Mouse (Mus musculus) limb, embryonic 12.5 days (tissue): ENCODE data around the gene Ano3. TPM values are rescaled to one million over a fixed set of nuclear protein-coding genes. Genes with fewer than 3 reads are reported as not detected.

Experiments
- ATAC-seq: fragments of 200-750 bp; cut with Nextera tagmentation; 2 replicates; pipeline ENCODE4 v1.8.0; 2017; ENCODE audit warnings: low read depth, moderate TSS enrichment; ENCODE audit not compliant: insufficient number of reproducible peaks, insufficient read depth, low FRiP score, low TSS enrichment
- H3K27ac ChIP-seq: fragments of 300-500 bp; sonication (generic); 2 replicates; pipeline ENCODE4 v1.5.1; 2016; ENCODE audit warnings: mild to moderate bottlenecking, moderate library complexity
- H3K27me3 ChIP-seq: fragments of 300-500 bp; sonication (generic); 2 replicates; pipeline ENCODE4 v1.6.1; 2016; ENCODE audit warnings: mild to moderate bottlenecking, moderate library complexity
- H3K36me3 ChIP-seq: fragments of 300-500 bp; sonication (generic); 2 replicates; pipeline ENCODE4 v1.6.1; 2016; ENCODE audit warnings: mild to moderate bottlenecking, moderate library complexity
- H3K4me1 ChIP-seq: fragments of 300-500 bp; sonication (generic); replicated peaks from 2 replicates; pipeline ENCODE4 v1.6.1; 2016
- H3K4me2 ChIP-seq: fragments of 300-500 bp; sonication (generic); 2 replicates; pipeline ENCODE4 v1.6.1; 2016; ENCODE audit warnings: mild to moderate bottlenecking, moderate library complexity
- H3K4me3 ChIP-seq: fragments of 300-500 bp; sonication (generic); replicated peaks from 2 replicates; pipeline ENCODE4 v1.5.1; 2016; ENCODE audit warnings: mild to moderate bottlenecking
- H3K9ac ChIP-seq: fragments of 300-500 bp; sonication (generic); replicated peaks from 2 replicates; pipeline ENCODE4 v1.6.1; 2016; ENCODE audit warnings: mild to moderate bottlenecking, moderate library complexity
- H3K9me3 ChIP-seq: fragments of 300-500 bp; sonication (generic); 2 replicates; pipeline ENCODE4 v1.6.1; 2016; ENCODE audit warnings: mild to moderate bottlenecking, moderate library complexity
- WGBS: fragments of 180-500 bp; shearing (Covaris S2); methylation state at CpG from one replicate; pipeline ENCODE4 v1.1.7; 2016; 5-methylcytosine and 5-hydroxymethylcytosine counted together
- polyA plus RNA-seq: library from polyadenylated mRNA; unstranded; fragments of >200 nt; fragmentation: Nextera tagmentation; extraction: Ambion mirVana; gene quantifications from 2 replicates; pipeline ENCODE4 v1.2.1, GENCODE M21; 2016

The Ano3 gene
- polyA plus RNA-seq, 1 experiment from 2014 or later = 0.21 TPM

DNA sequence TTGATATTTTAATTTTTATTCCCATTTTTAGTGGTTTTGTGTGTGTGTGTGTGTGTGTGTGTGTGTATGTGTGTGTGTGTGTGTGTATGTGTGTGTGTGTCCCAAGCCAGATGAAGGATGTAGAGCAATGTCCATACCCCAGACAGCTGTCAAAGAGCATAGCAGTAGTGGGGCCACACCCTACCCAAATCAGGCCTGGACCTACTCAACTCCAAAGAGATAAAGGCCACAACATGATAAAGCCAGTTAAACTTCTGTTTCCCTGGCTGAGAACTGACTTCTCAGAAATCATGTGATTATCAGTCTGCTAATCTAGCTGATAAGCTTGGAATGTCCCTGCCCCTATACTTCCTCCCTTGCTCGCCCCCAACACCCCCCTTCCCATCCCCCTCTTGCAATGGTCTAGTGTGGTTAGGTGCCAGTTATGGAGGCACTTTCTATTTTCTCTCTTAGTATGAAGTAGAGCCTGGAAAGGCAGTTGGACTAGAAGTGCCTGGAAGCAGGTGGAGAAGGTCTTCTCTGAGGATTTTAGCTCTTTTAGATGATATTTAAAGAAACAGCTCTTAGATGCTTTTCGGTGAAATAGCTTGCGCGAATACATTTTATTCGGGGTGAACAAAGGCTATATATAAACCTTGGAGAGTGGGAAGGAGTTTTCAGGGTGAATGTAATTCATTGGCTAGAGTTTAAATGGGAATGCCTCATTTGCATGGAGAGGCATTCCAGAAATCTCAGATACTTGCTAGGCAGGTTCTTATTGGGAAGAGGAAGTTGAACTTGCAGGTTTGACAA lies 144.2 kb downstream of the Ano3 start:
- H3K9me3 ChIP-seq = no peaks in the 10 kb centered on the region
- no peak overlapping the region for H3K9ac ChIP-seq
- H3K4me1 ChIP-seq = no peaks in the 10 kb centered on the region
- ATAC-seq = no peak
- 93% methylated on average over 5 of the region's 5 CpGs for WGBS
- no peaks in the 10 kb centered on the region for H3K27me3 ChIP-seq
- H3K36me3 ChIP-seq = no peaks in the 10 kb centered on the region
- no peak overlapping the region for H3K4me2 ChIP-seq
- H3K27ac ChIP-seq = no peak overlapping the region
- H3K4me3 ChIP-seq = no peak overlapping the region

DNA sequence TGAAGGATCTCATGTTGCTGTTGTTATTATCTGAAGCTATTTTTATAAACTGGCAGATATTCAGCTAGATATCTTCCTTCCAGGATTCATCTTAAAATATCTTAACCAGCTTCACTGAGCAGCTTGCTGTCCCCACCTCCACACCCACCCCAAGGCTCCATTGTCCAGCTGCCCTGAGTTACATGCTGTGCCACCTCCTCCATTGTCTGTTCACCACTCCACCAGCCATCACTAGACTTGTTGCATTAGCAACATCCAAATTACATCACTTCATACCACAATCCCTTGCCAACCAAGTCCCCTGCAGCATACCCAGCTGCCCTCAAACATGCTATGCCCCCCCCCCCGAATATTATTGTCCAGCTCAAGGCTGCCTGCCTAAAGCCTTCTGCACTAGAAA lies 154.8 kb downstream of the Ano3 start:
- no peaks in the 10 kb centered on the region for H3K36me3 ChIP-seq
- ATAC-seq = no peak
- no peak overlapping the region for H3K9ac ChIP-seq
- no peak overlapping the region for H3K4me3 ChIP-seq
- no peaks in the 10 kb centered on the region for H3K9me3 ChIP-seq
- H3K4me2 ChIP-seq = no peak overlapping the region
- 59% methylated on average over 1 of the region's 1 CpGs for WGBS
- no peaks in the 10 kb centered on the region for H3K4me1 ChIP-seq
- no peak overlapping the region for H3K27ac ChIP-seq
- H3K27me3 ChIP-seq = no peaks in the 10 kb centered on the region

DNA sequence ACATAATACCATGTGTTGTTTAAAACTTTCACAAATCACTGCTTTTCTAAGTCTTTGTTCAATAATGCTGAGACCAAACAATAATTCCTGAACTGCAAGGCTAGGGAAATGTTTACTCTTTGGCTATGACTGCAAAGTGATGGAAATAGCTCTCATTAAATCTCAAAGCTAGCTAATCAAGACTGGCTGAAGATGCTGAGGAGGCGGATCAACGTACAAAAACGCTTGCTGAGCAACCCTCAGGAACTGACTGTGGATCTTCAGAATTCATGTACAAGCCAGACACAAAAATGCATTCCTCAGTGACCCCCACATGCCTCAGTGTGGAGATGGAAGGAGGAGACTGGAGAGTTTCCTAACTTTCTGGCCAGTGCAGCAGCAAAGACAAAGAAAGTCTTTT lies 155.3 kb downstream of the Ano3 start:
- no peak overlapping the region for H3K4me2 ChIP-seq
- H3K9ac ChIP-seq = no peak overlapping the region
- H3K27me3 ChIP-seq = no peaks in the 10 kb centered on the region
- WGBS = 84% methylated on average over 3 of the region's 3 CpGs
- H3K36me3 ChIP-seq = no peaks in the 10 kb centered on the region
- no peak overlapping the region for H3K27ac ChIP-seq
- H3K4me1 ChIP-seq = no peaks in the 10 kb centered on the region
- no peaks in the 10 kb centered on the region for H3K9me3 ChIP-seq
- no peak for ATAC-seq
- H3K4me3 ChIP-seq = no peak overlapping the region

DNA sequence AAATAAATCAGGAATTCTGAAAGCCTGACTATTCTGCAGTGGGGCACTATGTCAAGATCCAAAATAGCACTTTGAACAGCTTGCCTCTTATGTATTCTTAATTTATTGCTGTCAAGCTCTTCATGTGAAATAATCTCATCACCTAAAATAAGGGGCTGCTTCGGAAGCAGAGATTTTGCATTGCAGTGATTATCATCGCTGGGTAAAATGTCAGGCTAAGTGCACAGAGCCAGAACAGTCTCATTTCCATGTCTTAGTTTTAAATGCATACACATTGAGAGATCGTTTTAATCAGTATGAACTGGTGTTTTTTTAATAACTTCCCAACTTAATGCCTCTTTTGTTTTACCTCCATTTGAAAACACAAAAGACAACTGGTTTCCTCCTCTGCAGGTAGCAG lies 163.3 kb downstream of the Ano3 start:
- no peak for ATAC-seq
- H3K4me3 ChIP-seq = no peak overlapping the region
- no peaks in the 10 kb centered on the region for H3K9me3 ChIP-seq
- H3K27ac ChIP-seq = no peak overlapping the region
- no peaks in the 10 kb centered on the region for H3K27me3 ChIP-seq
- H3K9ac ChIP-seq = no peak overlapping the region
- H3K4me2 ChIP-seq = no peak overlapping the region
- no peaks in the 10 kb centered on the region for H3K4me1 ChIP-seq
- 82% methylated on average over 3 of the region's 3 CpGs for WGBS
- H3K36me3 ChIP-seq = no peaks in the 10 kb centered on the region

DNA sequence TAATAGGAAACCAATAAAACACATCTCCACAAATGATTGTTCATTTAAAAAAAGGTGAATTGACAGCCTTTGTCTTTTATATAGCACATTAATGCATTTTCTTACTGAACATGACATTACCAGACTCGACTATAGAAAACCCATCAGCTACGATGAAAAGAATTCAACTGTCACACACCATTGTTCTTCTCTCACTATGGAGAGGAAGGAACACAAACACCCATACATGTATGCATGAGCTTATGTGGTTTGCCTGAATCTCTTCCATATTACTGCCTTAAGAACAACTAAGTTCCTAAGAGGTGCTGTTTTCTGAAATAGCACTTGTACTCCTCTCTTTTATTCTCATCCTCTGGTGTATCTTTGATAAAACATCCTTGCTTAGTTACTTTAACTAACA lies 191.3 kb downstream of the Ano3 start:
- H3K27me3 ChIP-seq = no peaks in the 10 kb centered on the region
- no peaks in the 10 kb centered on the region for H3K36me3 ChIP-seq
- H3K4me2 ChIP-seq = no peak overlapping the region
- no peak overlapping the region for H3K4me3 ChIP-seq
- H3K4me1 ChIP-seq = no peaks in the 10 kb centered on the region
- H3K9me3 ChIP-seq = no peaks in the 10 kb centered on the region
- no peak for ATAC-seq
- H3K9ac ChIP-seq = no peak overlapping the region
- no peak overlapping the region for H3K27ac ChIP-seq
- 87% methylated on average over 2 of the region's 2 CpGs for WGBS

DNA sequence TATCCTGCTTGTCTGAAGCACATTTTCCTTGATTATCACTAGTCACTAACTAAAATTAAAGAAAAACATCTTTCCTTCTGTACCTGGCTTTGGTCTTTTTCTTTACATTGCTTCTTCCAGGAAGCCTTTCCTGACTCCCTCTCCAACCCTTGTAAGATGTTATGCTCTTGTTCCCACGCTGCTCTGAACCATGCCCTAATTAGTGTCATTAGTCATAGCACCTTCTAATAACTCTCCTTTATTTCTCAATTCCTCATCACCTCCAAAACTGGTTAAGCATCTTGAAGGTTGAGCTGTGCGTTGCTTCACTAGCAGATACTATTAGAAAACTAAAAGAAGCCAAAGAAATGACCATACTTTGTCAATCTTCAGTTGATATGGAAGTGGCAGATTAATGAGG lies 193.2 kb downstream of the Ano3 start:
- no peak for ATAC-seq
- 72% methylated on average over 2 of the region's 2 CpGs for whole genome bisulfite sequencing
- no peak overlapping the region for H3K4me2 ChIP-seq

DNA sequence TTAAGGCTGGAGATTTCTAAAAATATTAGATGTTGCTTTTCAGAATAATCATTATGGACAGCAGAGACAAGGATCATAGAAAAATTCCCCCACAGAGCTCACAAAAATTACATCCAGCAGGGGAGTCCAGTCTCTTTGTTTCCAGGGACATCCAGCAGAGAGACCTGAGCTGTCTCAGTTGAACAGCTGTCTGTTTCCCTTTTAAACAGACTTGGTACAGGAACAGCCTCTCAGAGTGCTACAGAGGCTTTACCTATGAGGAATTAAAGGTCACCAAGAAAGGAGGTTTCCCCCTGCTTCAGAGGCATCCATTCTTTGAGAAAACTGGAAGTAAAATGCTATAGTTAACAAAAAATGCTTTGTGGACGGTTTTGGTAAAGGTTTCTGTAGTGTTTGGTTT lies 210.2 kb downstream of the Ano3 start:
- Histone ChIP-seq H3K4me3 (no peak overlapping the region), H3K27me3 (no peaks in the 10 kb centered on the region), H3K9me3 (no peaks in the 10 kb centered on the region), H3K27ac (no peak overlapping the region), H3K4me2 (no peak overlapping the region), H3K4me1 (no peaks in the 10 kb centered on the region), H3K36me3 (no peaks in the 10 kb centered on the region), H3K9ac (no peak overlapping the region)
- WGBS = 79% methylated on average over 1 of the region's 1 CpGs
- ATAC-seq = no peak

More for the DNA sequence above, 193.2 kb downstream of the Ano3 start:
- Histone ChIP-seq H3K9me3 (no peaks in the 10 kb centered on the region), H3K4me1 (no peaks in the 10 kb centered on the region), H3K27me3 (no peaks in the 10 kb centered on the region), H3K9ac (no peak overlapping the region), H3K4me3 (no peak overlapping the region), H3K36me3 (no peaks in the 10 kb centered on the region), H3K27ac (no peak overlapping the region)

DNA sequence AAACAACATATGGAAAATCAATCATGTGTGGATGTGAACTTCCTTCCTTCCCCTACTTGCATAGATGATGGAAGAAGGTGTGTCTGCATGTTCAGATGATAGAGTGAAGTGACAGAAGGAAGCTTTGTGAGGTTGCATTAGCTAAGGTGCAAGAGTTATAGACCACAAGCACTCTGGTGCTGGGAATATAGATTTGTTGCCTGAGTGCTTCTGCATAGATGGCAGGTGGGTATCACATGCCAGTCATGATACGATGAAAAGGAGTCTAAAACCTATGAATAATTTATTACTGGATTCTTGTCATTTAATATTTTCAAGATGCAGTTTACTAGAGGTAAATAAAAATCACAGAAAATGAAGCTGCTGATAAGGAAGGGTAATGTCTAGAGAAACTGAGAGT lies 210.9 kb downstream of the Ano3 start:
- no peaks in the 10 kb centered on the region for H3K27me3 ChIP-seq
- H3K4me1 ChIP-seq = no peaks in the 10 kb centered on the region
- no peak overlapping the region for H3K4me3 ChIP-seq
- H3K9me3 ChIP-seq = no peaks in the 10 kb centered on the region
- no peak overlapping the region for H3K27ac ChIP-seq
- 88% methylated on average over 1 of the region's 1 CpGs for WGBS
- ATAC-seq = no peak
- no peak overlapping the region for H3K4me2 ChIP-seq
- H3K9ac ChIP-seq = no peak overlapping the region
- H3K36me3 ChIP-seq = no peaks in the 10 kb centered on the region

DNA sequence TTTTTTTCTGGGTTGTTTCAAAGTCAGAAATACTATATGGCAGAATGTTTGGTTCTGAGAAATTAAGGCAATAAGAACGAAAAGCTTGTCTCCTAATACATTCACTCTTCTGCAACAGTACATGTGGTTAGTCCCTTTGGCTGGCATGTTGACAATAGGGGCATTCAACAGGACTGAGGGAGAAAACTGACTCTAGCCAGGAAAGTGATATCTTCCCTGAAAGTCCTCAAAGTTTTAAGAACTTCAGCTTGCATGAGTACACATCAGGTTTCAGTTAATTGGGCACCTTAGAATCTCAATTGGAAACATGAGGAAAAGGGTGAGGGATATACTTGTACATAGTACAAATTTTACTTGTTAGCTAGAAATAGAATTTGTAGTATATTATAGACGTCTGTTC lies 212.7 kb downstream of the Ano3 start:
- no peak overlapping the region for H3K9ac ChIP-seq
- no peak overlapping the region for H3K4me3 ChIP-seq
- H3K27me3 ChIP-seq = no peaks in the 10 kb centered on the region
- H3K36me3 ChIP-seq = no peaks in the 10 kb centered on the region
- H3K4me2 ChIP-seq = no peak overlapping the region
- H3K27ac ChIP-seq = no peak overlapping the region
- H3K4me1 ChIP-seq = no peaks in the 10 kb centered on the region
- H3K9me3 ChIP-seq = no peaks in the 10 kb centered on the region
- ATAC-seq = no peak
- WGBS = 62% methylated on average over 2 of the region's 2 CpGs

DNA sequence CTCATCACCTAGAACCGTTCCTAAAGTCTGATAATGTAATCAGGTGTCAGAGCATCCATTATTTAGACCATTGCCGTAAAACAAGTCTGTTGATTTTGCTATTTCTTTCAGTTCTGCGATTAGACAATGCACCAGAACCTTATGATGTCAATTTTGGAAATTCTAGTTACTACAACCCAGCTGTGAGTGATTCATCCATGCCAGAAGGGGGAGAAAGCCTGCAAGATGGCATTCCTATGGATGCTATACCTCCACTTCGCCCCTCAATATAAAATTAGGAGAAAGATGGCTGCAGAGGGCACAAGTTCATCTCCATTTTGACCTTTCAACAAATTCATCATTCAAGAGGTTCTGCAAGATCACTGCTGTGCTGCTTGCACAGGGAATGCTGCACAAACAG lies 213.5 kb downstream of the Ano3 start:
- Histone ChIP-seq H3K27me3 (no peaks in the 10 kb centered on the region), H3K9ac (no peak overlapping the region), H3K4me1 (no peaks in the 10 kb centered on the region), H3K9me3 (no peaks in the 10 kb centered on the region), H3K4me2 (no peak overlapping the region), H3K27ac (no peak overlapping the region), H3K4me3 (no peak overlapping the region), H3K36me3 (no peaks in the 10 kb centered on the region)
- ATAC-seq = no peak
- WGBS = 86% methylated on average over 4 of the region's 4 CpGs

DNA sequence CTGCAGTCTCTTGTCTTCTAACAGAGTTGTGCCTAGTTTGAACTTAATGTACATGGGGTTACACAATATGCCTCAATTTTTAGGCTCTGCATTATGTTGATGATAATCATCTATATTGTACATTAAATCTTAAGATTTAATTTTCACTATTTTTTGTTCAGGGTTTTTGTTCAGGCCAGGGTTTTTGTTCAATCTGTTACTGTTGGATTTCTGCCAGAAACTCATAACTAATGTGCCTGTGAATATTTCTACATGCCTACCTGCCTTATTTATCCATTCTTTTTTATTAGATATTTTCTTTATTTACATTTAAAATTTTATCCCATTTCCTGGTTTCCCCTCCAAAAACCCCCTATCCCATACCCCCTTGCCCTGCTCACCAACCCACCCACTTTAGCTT lies 224.6 kb downstream of the Ano3 start:
- Histone ChIP-seq H3K36me3 (no peaks in the 10 kb centered on the region), H3K27ac (no peak overlapping the region), H3K9me3 (no peaks in the 10 kb centered on the region), H3K27me3 (no peaks in the 10 kb centered on the region), H3K4me2 (no peak overlapping the region), H3K4me1 (no peaks in the 10 kb centered on the region), H3K4me3 (no peak overlapping the region), H3K9ac (no peak overlapping the region)
- ATAC-seq = no peak

DNA sequence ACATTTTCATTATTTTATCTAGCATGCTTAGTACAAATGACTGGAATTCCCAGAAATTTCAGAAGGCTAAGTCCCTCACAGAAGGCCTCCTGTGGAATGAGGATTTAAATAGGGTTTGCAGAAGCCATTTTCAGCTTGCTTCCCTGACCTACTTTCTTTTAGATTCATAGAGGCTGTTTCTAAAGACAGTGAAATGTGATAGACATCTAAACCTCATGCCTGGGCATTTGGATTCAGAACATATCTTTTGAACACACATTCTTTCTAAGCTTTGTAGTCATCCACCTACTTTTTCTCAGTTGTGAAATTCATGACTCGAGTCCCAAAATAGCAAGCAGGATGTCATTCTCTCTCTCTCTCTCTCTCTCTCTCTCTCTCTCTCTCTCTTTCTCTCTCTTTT lies 228.5 kb downstream of the Ano3 start:
- no peak overlapping the region for H3K4me2 ChIP-seq
- H3K9me3 ChIP-seq = no peaks in the 10 kb centered on the region
- no peaks in the 10 kb centered on the region for H3K4me1 ChIP-seq
- no peak overlapping the region for H3K27ac ChIP-seq
- no peak overlapping the region for H3K9ac ChIP-seq
- WGBS = 91% methylated on average over 1 of the region's 1 CpGs
- H3K4me3 ChIP-seq = no peak overlapping the region
- H3K27me3 ChIP-seq = no peaks in the 10 kb centered on the region
- ATAC-seq = no peak
- H3K36me3 ChIP-seq = no peaks in the 10 kb centered on the region
